Mouse (Mus musculus) testis, postnatal 10 days (tissue): ENCODE results near the gene Gm8439.

Experiments
- DNase-seq: peaks from one replicate; pipeline ENCODE4 v3.0.0; 2021; ENCODE audit warnings: low spot score

The Gm8439 gene

GRCm38 (mm10) chr4:120612304-120613080, 23.9 kb downstream of the Gm8439 start:
- no peak for DNase-seq

- no peak for DNase-seq
Observed at GRCm38 (mm10) chr4:120613691-120614329, 25.3 kb downstream of the Gm8439 start.

GRCm38 (mm10) chr4:120614644-120615043, 26.1 kb downstream of the Gm8439 start:
- no peak for DNase-seq

GRCm38 (mm10) chr4:120615528-120616081, 27.1 kb downstream of the Gm8439 start:
- peak; percentile 78 for DNase-seq

GRCm38 (mm10) chr4:120616199-120617025, 27.9 kb downstream of the Gm8439 start:
- DNase-seq: peak; percentile 57

GRCm38 (mm10) chr4:120627728-120628127, 39.2 kb downstream of the Gm8439 start:
- DNase-seq: no peak

GRCm38 (mm10) chr4:120630218-120630931, 41.8 kb downstream of the Gm8439 start:
- DNase-seq: no peak

- no peak for DNase-seq
Observed at GRCm38 (mm10) chr4:120631828-120632227, 43.3 kb downstream of the Gm8439 start.

- DNase-seq: no peak
Observed at GRCm38 (mm10) chr4:120635351-120635750, 46.8 kb downstream of the Gm8439 start.

- DNase-seq: no peak
Observed at GRCm38 (mm10) chr4:120641946-120642345, 53.4 kb downstream of the Gm8439 start.

GRCm38 (mm10) chr4:120643899-120644298, 55.4 kb downstream of the Gm8439 start:
- no peak for DNase-seq

GRCm38 (mm10) chr4:120649369-120650207, 61.0 kb downstream of the Gm8439 start:
- DNase-seq: peak; percentile 48

- DNase-seq: no peak
Observed at GRCm38 (mm10) chr4:120650208-120650592, 61.7 kb downstream of the Gm8439 start.

- no peak for DNase-seq
Observed at GRCm38 (mm10) chr4:120655898-120656297, 67.4 kb downstream of the Gm8439 start.
